Mouse (Mus musculus): ENCODE results near the gene Fam3c. TPM values are rescaled to one million over a fixed set of nuclear protein-coding genes. Genes with fewer than 3 reads are reported as not detected.

Fam3c gene
- 15.2 and 19.6 TPM in 2 replicates for polyA plus RNA-seq (2012; ENCODE audit: low replicate concordance)

GRCm38 (mm10) chr6:22356086-22356507, at the start of gene Fam3c:
Gene Fam3c, minus strand, starts transcription at chr6:22356243.

GRCm38 (mm10) chr6:22288004-22288736, 67.9 kb downstream of the Fam3c start, which contains the start of gene Wnt16:
Gene Wnt16, plus strand, starts transcription at chr6:22288227.

Other genes with a start within 250 kb of the Fam3c start
- 1.6 TPM in 1 of 2 replicates, not detected in the other for gene Wnt16, start 68.0 kb downstream of the Fam3c start, polyA plus RNA-seq (2012; ENCODE audit: low replicate concordance)

Data from hematopoietic multipotent progenitor cell, adult 10-12 weeks (in vitro differentiated cells).